8 mouse cellular contexts compared by ENCODE assay signal in genomic region chr2:71117797-71118708, GRCm38 (mm10). TPM values are rescaled to one million over a fixed set of nuclear protein-coding genes. Genes with fewer than 3 reads are reported as not detected.
DNase-seq lines count a peak whose midpoint lies in the region; ATAC-seq and TF ChIP-seq lines count a peak whose summit lies in the region.

Gene Cybrd1, plus strand, starts transcription at chr2:71117923.

- no peaks in the 10 kb centered on the region for H3K36me3 ChIP-seq in embryonic facial prominence, embryonic 13.5 days
- H3K36me3 ChIP-seq in heart, embryonic 12.5 days: no peaks in the 10 kb centered on the region
- no peaks in the 10 kb centered on the region for H3K36me3 ChIP-seq in kidney, postnatal 0 days (ENCODE audit: insufficient read depth, low read length)

- peak within 1 kb of the TSS; percentile 62 for H3K4me3 ChIP-seq in embryonic facial prominence, embryonic 13.5 days
- H3K4me3 ChIP-seq in heart, embryonic 12.5 days: peak within 1 kb of the TSS; percentile 62
- H3K4me3 ChIP-seq in kidney, postnatal 0 days (replicated peaks; ENCODE audit: low read depth, low read length): peak within 1 kb of the TSS; percentile 44

- WGBS in embryonic facial prominence, embryonic 13.5 days: 2% methylated on average over 60 of the region's 60 CpGs
- WGBS in heart, embryonic 12.5 days: under 1% methylated on average over 60 of the region's 60 CpGs
- 2% methylated on average over 60 of the region's 60 CpGs for WGBS in kidney, postnatal 0 days

- H3K9ac ChIP-seq in embryonic facial prominence, embryonic 13.5 days: peak within 1 kb of the TSS; percentile 78
- peak within 1 kb of the TSS; percentile 75 for H3K9ac ChIP-seq in heart, embryonic 12.5 days
- H3K9ac ChIP-seq in kidney, postnatal 0 days (ENCODE audit: low read depth, low read length): peak within 1 kb of the TSS; percentile 60

- H3K4me1 ChIP-seq in embryonic facial prominence, embryonic 13.5 days: peaks cover 28% of the 10 kb centered on the region
- H3K4me1 ChIP-seq in heart, embryonic 12.5 days (replicated peaks): peaks cover 18% of the 10 kb centered on the region
- no peaks in the 10 kb centered on the region for H3K4me1 ChIP-seq in kidney, postnatal 0 days (replicated peaks; ENCODE audit: insufficient read depth, low read length)

- peak within 1 kb of the TSS; percentile 85 for H3K4me2 ChIP-seq in embryonic facial prominence, embryonic 13.5 days
- peak within 1 kb of the TSS; percentile 97 for H3K4me2 ChIP-seq in heart, embryonic 12.5 days
- H3K4me2 ChIP-seq in kidney, postnatal 0 days (ENCODE audit: low read length): peak within 1 kb of the TSS; percentile 80

- peak; percentile 48; the same call in 1 of the 2 replicates for ATAC-seq in embryonic facial prominence, embryonic 13.5 days (ENCODE audit: insufficient number of reproducible peaks, insufficient read depth, low FRiP score, low TSS enrichment, low read depth)
- peak; percentile 25; the same call in 1 of the 2 replicates for ATAC-seq in heart, embryonic 12.5 days (ENCODE audit: insufficient number of reproducible peaks, low FRiP score)
- peak; percentile 49; the same call in 1 of the 2 replicates for ATAC-seq in kidney, postnatal 0 days (replicated peaks; ENCODE audit: low FRiP score, low read depth)
- peak; percentile 54 for ATAC-seq in megakaryocyte progenitor cell, adult 5-6 weeks (replicated peaks; ENCODE audit: poor library complexity)
- no peak for ATAC-seq in erythroid progenitor cell, adult 5-6 weeks (replicated peaks; ENCODE audit: low FRiP score, poor library complexity, severe bottlenecking)

- H3K27ac ChIP-seq in embryonic facial prominence, embryonic 13.5 days: no peak within 1 kb of the TSS; the same call in 1 of the 2 replicates
- no peak within 1 kb of the TSS for H3K27ac ChIP-seq in heart, embryonic 12.5 days (ENCODE audit: poor library complexity, severe bottlenecking)
- H3K27ac ChIP-seq in kidney, postnatal 0 days: no peak within 1 kb of the TSS

- TF ChIP-seq CTCF in kidney, postnatal 0 days (IDR thresholded peaks at IDR 0.05; ENCODE audit: low read depth): no peak

- H3K27me3 ChIP-seq in embryonic facial prominence, embryonic 13.5 days: no peaks in the 10 kb centered on the region
- peaks cover 38% of the 10 kb centered on the region for H3K27me3 ChIP-seq in heart, embryonic 12.5 days (replicated peaks)
- H3K27me3 ChIP-seq in kidney, postnatal 0 days (ENCODE audit: insufficient read depth, low read length): no peaks in the 10 kb centered on the region

- H3K9me3 ChIP-seq in embryonic facial prominence, embryonic 13.5 days: peaks cover 3% of the 10 kb centered on the region; the same call in 1 of the 2 replicates
- H3K9me3 ChIP-seq in heart, embryonic 12.5 days (replicated peaks): no peaks in the 10 kb centered on the region; the same call in 1 of the 2 replicates
- no peaks in the 10 kb centered on the region for H3K9me3 ChIP-seq in kidney, postnatal 0 days (replicated peaks; ENCODE audit: low read length)

- peak; percentile 25 for DNase-seq in urinary bladder, postnatal 14 days (ENCODE audit: low spot score)
- no peak for DNase-seq in urinary bladder, postnatal 10 days (ENCODE audit: low spot score)
- peak; percentile 48 for DNase-seq in kidney, postnatal 0 days (ENCODE audit: low spot score)
- DNase-seq in testis, postnatal 10 days (ENCODE audit: low spot score): peak; percentile 62

RNA-seq across cellular contexts. Expression of gene Cybrd1, which starts in this region (rescaled TPM):
- 4.2 and 5.4 TPM in 2 replicates for polyA plus RNA-seq in embryonic facial prominence, embryonic 13.5 days (2015; fragmentation: Nextera tagmentation; extraction: Ambion mirVana)
- 1.9 TPM in 2 replicates for polyA plus RNA-seq in heart, embryonic 12.5 days (2016; fragmentation: Nextera tagmentation; extraction: Ambion mirVana)
- polyA plus RNA-seq in kidney, postnatal 0 days (2015; fragmentation: Nextera tagmentation; extraction: Ambion mirVana): 1.0 and 1.2 TPM in 2 replicates
- total RNA-seq in megakaryocyte progenitor cell, adult 5-6 weeks (2015): 0.05 TPM in 1 of 2 replicates, not detected in the other
- total RNA-seq in megakaryocyte progenitor cell, adult 5-6 weeks (2017): 0.08 TPM in 1 of 2 replicates, not detected in the other
- 0.36 TPM in 1 of 2 replicates, not detected in the other for total RNA-seq in erythroid progenitor cell, adult 5-6 weeks (2015; ENCODE audit: low replicate concordance)
- total RNA-seq in erythroid progenitor cell, adult 5-6 weeks (2017; ENCODE audit: low replicate concordance): not detected in 2 replicates

Comparison
In these comparisons a context has a peak if more than half of its experiments do, and no peak if none do; other contexts are left out.
1. Peak in ATAC-seq in megakaryocyte progenitor cell, adult 5-6 weeks; RNA of the gene not detected or under 1 TPM.